Mouse (Mus musculus) right cerebral cortex, adult 2 months (tissue): ENCODE results near the gene Robo1.
"Not testable (repeated sequence)": the region's sequence is repeated elsewhere in the genome, so short reads cannot be mapped to it uniquely, and the experiment has no call there.

Source experiments
- DNase-seq, 2 experiments: peaks; one replicate each; pipeline ENCODE4 v3.0.0; 2021 to 2022; ENCODE audit warnings: low spot score in 2 of 2

Gene Robo1

GRCm38 (mm10) chr16:72444428-72445135 lies 136.5 kb downstream of the Robo1 start:
- no peak for DNase-seq

- peak in 1 of 2 experiments; percentile 8 for DNase-seq
Measured at GRCm38 (mm10) chr16:72458155-72458554, 150.0 kb downstream of the Robo1 start.

GRCm38 (mm10) chr16:72458576-72458975 lies 150.5 kb downstream of the Robo1 start:
- DNase-seq, result no peak

- DNase-seq, result no peak
Measured at GRCm38 (mm10) chr16:72465696-72466095, 157.6 kb downstream of the Robo1 start.

- DNase-seq, result no peak
Measured at GRCm38 (mm10) chr16:72470037-72470673, 162.0 kb downstream of the Robo1 start.

GRCm38 (mm10) chr16:72510716-72511199 lies 202.7 kb downstream of the Robo1 start:
- peak; percentile 14 to 21 for DNase-seq

GRCm38 (mm10) chr16:72531337-72531736 lies 223.2 kb downstream of the Robo1 start:
- DNase-seq, result no peak

- DNase-seq, result no peak
Measured at GRCm38 (mm10) chr16:72533900-72534571, 225.9 kb downstream of the Robo1 start.

GRCm38 (mm10) chr16:72538171-72538570 lies 230.1 kb downstream of the Robo1 start:
- DNase-seq, result no peak

- DNase-seq, result no peak
Measured at GRCm38 (mm10) chr16:72543928-72544327, 235.8 kb downstream of the Robo1 start.

- no peak for DNase-seq
Measured at GRCm38 (mm10) chr16:72544950-72545349, 236.8 kb downstream of the Robo1 start.

- DNase-seq, result no peak
Measured at GRCm38 (mm10) chr16:72551672-72552243, 243.7 kb downstream of the Robo1 start.

GRCm38 (mm10) chr16:72553713-72554112 lies 245.6 kb downstream of the Robo1 start:
- no peak for DNase-seq

- DNase-seq, result not testable (repeated sequence)
Measured at GRCm38 (mm10) chr16:72562149-72562548, 254.0 kb downstream of the Robo1 start.

GRCm38 (mm10) chr16:72563196-72563963 lies 255.3 kb downstream of the Robo1 start:
- DNase-seq, result no peak

- DNase-seq, result no peak
Measured at GRCm38 (mm10) chr16:72575171-72575570, 267.1 kb downstream of the Robo1 start.

- DNase-seq, result no peak
Measured at GRCm38 (mm10) chr16:72576956-72577355, 268.9 kb downstream of the Robo1 start.

- DNase-seq, result no peak
Measured at GRCm38 (mm10) chr16:72584454-72585159, 276.5 kb downstream of the Robo1 start.

- peak in 1 of 2 experiments; percentile 16 for DNase-seq
Measured at GRCm38 (mm10) chr16:72585160-72585813, 277.2 kb downstream of the Robo1 start.

GRCm38 (mm10) chr16:72587376-72588072 lies 279.4 kb downstream of the Robo1 start:
- DNase-seq, result no peak
